8 mouse cellular contexts compared by ENCODE assay signal in the genomic region with DNA sequence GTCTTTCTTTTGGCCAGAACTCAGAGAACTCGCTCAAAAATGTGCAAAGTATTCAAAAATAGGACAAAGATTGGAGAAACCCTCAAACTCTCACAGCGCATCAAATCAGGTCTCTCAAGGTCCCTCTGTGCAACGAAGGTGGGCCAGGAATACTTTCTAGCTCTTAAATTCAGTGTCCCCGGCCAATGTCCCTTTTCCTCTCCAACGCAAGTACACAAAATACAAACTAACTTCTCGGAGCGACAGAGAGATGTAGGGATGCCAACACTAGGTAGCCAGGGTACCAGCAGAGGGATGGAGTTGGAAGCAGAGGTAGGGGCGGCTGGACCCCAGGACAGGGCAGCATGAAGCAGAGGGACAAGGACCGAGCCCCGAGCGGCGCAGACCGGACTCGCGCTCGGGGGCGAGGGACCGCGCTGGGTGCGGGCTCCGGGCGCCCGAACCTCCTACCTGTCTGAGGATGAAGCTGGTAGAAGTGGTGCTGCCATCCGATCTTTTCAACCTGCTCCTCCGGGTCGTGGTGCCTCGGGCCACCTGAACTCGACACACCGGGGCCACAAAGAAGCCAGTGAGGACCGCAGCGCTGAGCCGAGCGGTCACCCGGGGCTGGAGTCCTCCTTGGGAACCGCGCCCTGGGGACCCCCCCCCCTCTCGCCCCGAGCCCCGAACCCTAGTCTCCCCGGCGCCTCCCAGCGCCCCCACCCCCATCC. TPM values are rescaled to one million over a fixed set of nuclear protein-coding genes. Genes with fewer than 3 reads are reported as not detected.
DNase-seq lines count a peak whose midpoint lies in the region; ATAC-seq and TF ChIP-seq lines count a peak whose summit lies in the region.

No protein-coding gene starts in this region.

- H3K9me3 ChIP-seq in forebrain, embryonic 10.5 days, result no peaks in the 10 kb centered on the region
- no peaks in the 10 kb centered on the region for H3K9me3 ChIP-seq in kidney, embryonic 15.5 days (replicated peaks)
- no peaks in the 10 kb centered on the region for H3K9me3 ChIP-seq in midbrain, embryonic 16.5 days (replicated peaks; ENCODE audit: control insufficient read depth, low read length, poor library complexity, severe bottlenecking)

- no peak for TF ChIP-seq CTCF in kidney, adult 2 months (conservative IDR thresholded peaks at IDR 0.05; ENCODE audit: insufficient read depth, insufficient read length, low read depth, low read length)

- H3K4me3 ChIP-seq in kidney, adult 2 months (ENCODE audit: insufficient read depth, low read depth, low read length), result peak overlapping the region; percentile 72
- peak overlapping the region; percentile 77 for H3K4me3 ChIP-seq in forebrain, embryonic 10.5 days
- peak overlapping the region; percentile 73 for H3K4me3 ChIP-seq in kidney, embryonic 15.5 days (replicated peaks)
- H3K4me3 ChIP-seq in midbrain, embryonic 16.5 days (ENCODE audit: low read depth, low read length), result peak overlapping the region; percentile 69

- ATAC-seq in kidney, embryonic 15.5 days (replicated peaks; ENCODE audit: low FRiP score), result peak; percentile 50
- peak; percentile 68 for ATAC-seq in midbrain, embryonic 16.5 days

- no peaks in the 10 kb centered on the region for H3K36me3 ChIP-seq in kidney, adult 2 months (ENCODE audit: control insufficient read depth, insufficient read depth, low read length)
- no peaks in the 10 kb centered on the region for H3K36me3 ChIP-seq in forebrain, embryonic 10.5 days (replicated peaks)
- H3K36me3 ChIP-seq in kidney, embryonic 15.5 days, result no peaks in the 10 kb centered on the region
- H3K36me3 ChIP-seq in midbrain, embryonic 16.5 days (ENCODE audit: control insufficient read depth, insufficient read depth, low read length), result no peaks in the 10 kb centered on the region

- H3K4me2 ChIP-seq in kidney, embryonic 15.5 days, result peak overlapping the region; percentile 95
- H3K4me2 ChIP-seq in midbrain, embryonic 16.5 days (ENCODE audit: low read length), result peak overlapping the region; percentile 90

- H3K9ac ChIP-seq in kidney, embryonic 15.5 days, result peak overlapping the region; percentile 66
- peak overlapping the region; percentile 75 for H3K9ac ChIP-seq in midbrain, embryonic 16.5 days (ENCODE audit: low read depth, low read length)

- WGBS in kidney, adult 2 months, result 3% methylated on average over 35 of the region's 42 CpGs
- WGBS in forebrain, embryonic 10.5 days, result under 1% methylated on average over 41 of the region's 42 CpGs
- WGBS in kidney, embryonic 15.5 days, result 1% methylated on average over 39 of the region's 42 CpGs
- WGBS in midbrain, embryonic 16.5 days, result 1% methylated on average over 35 of the region's 42 CpGs

- TF ChIP-seq POLR2A in kidney, adult 2 months (IDR thresholded peaks at IDR 0.05; ENCODE audit: low read depth, low read length), result no peak

- H3K4me1 ChIP-seq in kidney, adult 2 months (ENCODE audit: control insufficient read depth, insufficient read depth, low read length), result no peaks in the 10 kb centered on the region
- H3K4me1 ChIP-seq in forebrain, embryonic 10.5 days, result peaks cover 24% of the 10 kb centered on the region
- H3K4me1 ChIP-seq in kidney, embryonic 15.5 days, result peaks cover 24% of the 10 kb centered on the region
- peaks cover 5% of the 10 kb centered on the region for H3K4me1 ChIP-seq in midbrain, embryonic 16.5 days (ENCODE audit: control insufficient read depth, insufficient read depth, low read length)

- H3K27me3 ChIP-seq in kidney, adult 2 months (replicated peaks; ENCODE audit: control insufficient read depth, insufficient read depth, low read length), result no peaks in the 10 kb centered on the region
- H3K27me3 ChIP-seq in forebrain, embryonic 10.5 days (ENCODE audit: poor library complexity, severe bottlenecking), result peaks cover 74% of the 10 kb centered on the region
- peaks cover 19% of the 10 kb centered on the region for H3K27me3 ChIP-seq in kidney, embryonic 15.5 days
- H3K27me3 ChIP-seq in midbrain, embryonic 16.5 days (ENCODE audit: control insufficient read depth, insufficient read depth, low read depth, low read length), result no peaks in the 10 kb centered on the region

- H3K27ac ChIP-seq in kidney, adult 2 months (ENCODE audit: insufficient read depth, low read depth, low read length), result peak overlapping the region; percentile 43
- peak overlapping the region; percentile 90 for H3K27ac ChIP-seq in forebrain, embryonic 10.5 days
- H3K27ac ChIP-seq in kidney, embryonic 15.5 days, result peak overlapping the region; percentile 88
- H3K27ac ChIP-seq in midbrain, embryonic 16.5 days (ENCODE audit: low read length), result peak overlapping the region; percentile 60

- peak; percentile 16 for DNase-seq in kidney, adult 2 months
- no peak for DNase-seq in kidney, adult 9 months
- DNase-seq in R1 (ENCODE audit: low read depth, low spot score), result peak; percentile 21
- peak; percentile 53 for DNase-seq in forebrain, embryonic 10.5 days (ENCODE audit: extremely low spot score, low spot score)
- DNase-seq in frontal cortex, postnatal 36 days (ENCODE audit: low spot score in 2 of 2), result no peak
- no peak for DNase-seq in c-Kit-positive CD71-positive TER-119-positive erythroid progenitor cells, embryonic 14.5 days (ENCODE audit: low spot score)

RNA-seq across cellular contexts. Expression of gene Cacnb4, which starts 1.2 kb away (rescaled TPM):
- 1.0 and 1.1 TPM in 2 replicates for polyA plus RNA-seq in kidney, adult 2 months (2012; rRNA removed)
- 0.50 and 1.1 TPM in 2 replicates for polyA plus RNA-seq in forebrain, embryonic 10.5 days (2016; fragmentation: Nextera tagmentation; extraction: Ambion mirVana)
- 2.6 and 3.7 TPM in 2 replicates for polyA plus RNA-seq in kidney, embryonic 15.5 days (2015; fragmentation: Nextera tagmentation; extraction: Ambion mirVana)
- 14.7 and 15.6 TPM in 2 replicates for polyA plus RNA-seq in midbrain, embryonic 16.5 days (2015; fragmentation: Nextera tagmentation; extraction: Ambion mirVana)

Comparison
In these comparisons a context has a peak if more than half of its experiments do, and no peak if none do; other contexts are left out.
1. DNase-seq: peak in kidney, adult 2 months (single experiment), R1 (single experiment) and forebrain, embryonic 10.5 days (single experiment); none in kidney, adult 9 months (single experiment), frontal cortex, postnatal 36 days (0 of 2) and c-Kit-positive CD71-positive TER-119-positive erythroid progenitor cells, embryonic 14.5 days (single experiment).
2. Peak in every context shown above with its lines, with median percentiles within 50 percentile points of each other: H3K27ac ChIP-seq and H3K4me3 ChIP-seq.